Mouse (Mus musculus) layer of hippocampus, postnatal 25 days (tissue): ENCODE measurements around the gene Trp53. TPM values are rescaled to one million over a fixed set of nuclear protein-coding genes. Genes with fewer than 3 reads are reported as not detected.
"Not testable (repeated sequence)": the region's sequence is repeated elsewhere in the genome, so short reads cannot be mapped to it uniquely, and the experiment has no call there.

Source experiments
- DNase-seq, 2 experiments: peaks; one replicate each; pipeline ENCODE4 v3.0.0; 2022; ENCODE audit warnings: mixed read lengths in 2 of 2, low spot score in 1 of 2; ENCODE audit errors: extremely low spot score in 1 of 2
- total RNA-seq, 2 experiments: library from RNA; stranded (reverse); gene quantifications; 2 replicates each; pipeline ENCODE4 v1.2.3; 2021

The Trp53 gene
- total RNA-seq = 10 to 100 TPM; 24.3 to 29.8 TPM

- peak; percentile 48 to 65 for DNase-seq
Observed at GRCm38 (mm10) chr11:69580091-69580514, at the start of gene Trp53, which contains the start of gene Wrap53. Trp53 (plus strand) TSS chr11:69580359. Wrap53 (minus strand) TSS chr11:69580255.

- not testable (repeated sequence) for DNase-seq
Observed at GRCm38 (mm10) chr11:69530755-69531154, 49.4 kb upstream of the Trp53 start.

DNA sequence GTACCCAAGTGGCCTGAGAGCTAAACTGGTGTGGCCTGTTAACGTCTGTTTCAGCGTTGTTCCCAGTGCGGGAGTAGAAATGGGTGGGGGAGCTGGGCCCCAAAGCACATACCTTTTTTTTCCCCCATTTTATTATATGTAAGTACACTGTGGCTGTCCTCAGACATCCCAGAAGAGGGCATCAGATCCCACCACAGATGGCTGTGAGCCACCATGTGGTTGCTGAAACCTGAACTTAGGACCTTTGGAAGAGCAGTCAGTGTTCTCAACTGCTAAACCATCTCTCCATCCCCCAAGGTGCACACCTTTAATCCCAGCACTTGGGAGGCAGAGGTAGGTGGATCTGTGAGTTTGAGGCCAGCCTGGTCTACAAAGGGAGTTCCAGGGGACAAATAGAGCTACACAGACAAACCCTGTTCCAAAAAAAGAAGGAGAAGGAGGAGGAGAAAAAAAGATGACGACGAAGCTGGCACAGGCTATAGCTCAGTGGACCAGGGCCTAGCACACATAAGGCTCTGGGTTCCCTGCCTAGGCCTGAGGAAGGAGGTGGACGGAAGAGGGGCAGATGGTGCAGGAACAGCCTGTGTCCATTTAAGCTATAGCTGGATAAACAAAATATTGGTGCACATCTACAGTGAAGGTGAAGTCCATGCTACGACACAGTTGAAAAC is 47.5 kb upstream of the Trp53 start:
- no peak for DNase-seq

DNA sequence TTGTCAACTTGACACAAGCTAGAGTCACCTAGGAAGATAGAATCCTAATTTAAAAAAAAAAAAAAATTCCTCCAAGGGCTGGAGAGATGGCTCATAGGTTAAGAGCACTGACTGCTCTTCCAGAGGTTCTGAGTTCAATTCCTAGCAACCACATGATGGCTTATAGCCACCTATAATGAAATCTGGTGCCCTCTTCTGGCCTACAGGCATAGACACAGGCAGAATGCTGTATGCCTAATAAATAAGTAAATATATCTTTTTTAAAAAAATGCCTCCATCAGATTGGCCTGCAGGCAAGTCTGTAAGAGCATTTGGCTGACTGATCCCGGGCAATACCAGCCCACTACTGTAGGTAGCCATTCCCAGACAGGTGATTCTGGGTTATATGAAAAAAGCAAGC is 45.2 kb upstream of the Trp53 start:
- DNase-seq = no peak

DNA sequence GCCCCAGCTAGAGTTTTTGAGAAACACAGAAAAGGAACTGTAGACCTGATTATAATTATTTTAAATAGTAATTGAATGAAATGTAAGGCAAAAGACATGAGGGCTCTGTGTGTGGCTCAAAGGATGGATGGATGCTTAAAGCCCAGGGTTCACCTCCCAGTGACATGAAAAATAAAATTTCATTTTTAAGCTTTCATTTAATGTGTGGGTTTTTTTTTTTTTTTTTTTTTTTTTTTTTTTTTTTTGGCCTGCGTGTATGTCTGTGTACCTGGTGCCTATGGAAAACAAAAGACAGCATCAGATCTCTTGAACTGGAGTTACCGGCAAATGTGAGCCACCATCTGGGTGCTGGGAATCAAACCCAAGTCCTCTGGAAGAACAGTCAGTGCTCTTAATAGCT is 39.5 kb upstream of the Trp53 start:
- DNase-seq = no peak

DNA sequence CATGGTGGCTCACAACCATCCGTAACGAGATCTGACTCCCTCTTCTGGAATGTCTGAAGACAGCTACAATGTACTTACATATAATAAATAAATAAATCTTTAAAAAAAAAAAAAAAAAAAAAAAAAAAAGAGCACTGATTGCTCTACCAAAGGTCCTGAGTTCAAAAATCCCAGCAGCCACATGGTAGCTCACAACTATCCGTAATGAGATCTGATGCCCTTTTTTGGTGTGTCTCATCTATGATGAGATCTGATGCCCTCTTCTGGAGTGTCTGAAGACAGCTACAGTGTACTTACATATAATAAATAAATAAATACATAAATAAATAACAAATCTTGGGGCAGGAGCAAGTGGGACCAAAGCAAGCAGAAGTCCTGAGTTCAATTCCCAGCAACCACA is 38.4 kb upstream of the Trp53 start:
- DNase-seq = not testable (repeated sequence)

GRCm38 (mm10) chr11:69543598-69543997 is 36.6 kb upstream of the Trp53 start:
- DNase-seq = no peak

DNA sequence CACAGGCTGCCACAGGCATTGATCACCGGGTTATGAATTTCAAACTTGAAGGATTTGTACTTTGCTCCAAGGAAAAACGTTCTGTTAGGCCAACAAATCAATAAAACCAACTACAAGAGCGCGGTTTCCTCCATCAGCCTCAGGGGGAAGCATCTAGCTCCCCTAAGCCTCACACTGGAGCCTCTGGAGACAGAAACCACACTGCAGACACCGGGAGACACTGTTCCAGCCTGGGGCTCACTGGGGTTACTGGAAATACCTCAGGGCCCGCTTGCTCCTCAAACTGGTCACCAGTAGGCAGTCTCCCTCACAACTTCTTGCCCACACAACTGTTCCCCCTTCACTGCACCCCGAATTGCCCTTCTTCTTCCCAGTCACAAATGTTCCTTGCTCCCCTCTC is 34.2 kb upstream of the Trp53 start:
- DNase-seq = no peak

- peak; percentile 72 to 81 for DNase-seq
Observed at GRCm38 (mm10) chr11:69546423-69547053, 33.6 kb upstream of the Trp53 start.

- DNase-seq = peak in 1 of 2 experiments; percentile 57
Observed at GRCm38 (mm10) chr11:69547071-69547470, 33.1 kb upstream of the Trp53 start.

DNA sequence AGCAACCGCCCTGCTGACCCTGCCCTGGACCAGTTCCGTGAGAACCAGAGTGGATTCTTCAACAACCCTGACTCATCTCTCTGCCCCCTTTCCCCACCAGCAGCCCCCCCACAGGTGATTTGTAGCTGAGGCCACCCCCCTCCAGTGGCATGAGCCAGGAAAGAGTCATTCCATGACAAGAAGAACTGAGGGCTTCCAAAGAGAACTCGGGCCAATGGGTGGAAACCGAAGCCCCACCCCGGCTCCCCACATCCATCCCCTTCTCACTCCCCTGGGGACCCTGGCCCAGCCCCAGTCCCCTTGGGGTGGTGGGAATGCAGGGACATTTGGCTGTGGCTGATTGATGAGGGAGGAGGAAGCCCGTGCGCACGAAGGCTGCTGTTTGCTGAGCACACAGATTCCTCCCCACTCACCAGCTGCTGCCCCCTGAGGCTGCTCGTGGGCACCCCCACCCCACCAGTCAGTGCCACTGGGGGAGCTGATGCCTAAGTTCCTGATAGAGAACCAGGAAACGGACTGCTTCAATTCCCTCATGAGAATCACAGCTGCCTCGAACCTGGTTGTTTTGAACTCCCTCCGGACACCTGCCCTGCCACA is 31.0 kb upstream of the Trp53 start, which contains the start of gene Dnah2:
Dnah2 (minus strand) TSS at position 51 of the 597 bp plus-strand sequence.
- no peak for DNase-seq

DNA sequence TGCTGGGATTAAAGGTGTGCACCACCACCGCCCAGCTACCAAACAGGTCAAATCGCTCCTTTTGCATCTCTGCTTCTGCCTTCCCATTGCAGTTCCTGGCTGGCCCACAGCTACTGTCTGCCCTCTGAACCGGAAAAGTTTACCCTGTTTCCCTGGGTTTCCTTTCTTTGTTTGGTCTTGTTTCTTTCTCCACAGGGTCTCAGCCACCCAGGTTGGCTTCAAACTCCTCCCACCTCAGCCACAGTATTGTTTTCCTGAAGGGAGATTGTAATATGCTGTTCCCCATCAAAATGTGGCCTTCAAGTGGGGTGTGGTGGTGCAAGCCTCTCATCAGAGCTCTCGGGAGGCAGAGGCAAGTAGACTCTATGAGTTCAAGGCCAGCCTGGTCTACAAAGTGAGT is 28.8 kb upstream of the Trp53 start:
- DNase-seq = no peak

DNA sequence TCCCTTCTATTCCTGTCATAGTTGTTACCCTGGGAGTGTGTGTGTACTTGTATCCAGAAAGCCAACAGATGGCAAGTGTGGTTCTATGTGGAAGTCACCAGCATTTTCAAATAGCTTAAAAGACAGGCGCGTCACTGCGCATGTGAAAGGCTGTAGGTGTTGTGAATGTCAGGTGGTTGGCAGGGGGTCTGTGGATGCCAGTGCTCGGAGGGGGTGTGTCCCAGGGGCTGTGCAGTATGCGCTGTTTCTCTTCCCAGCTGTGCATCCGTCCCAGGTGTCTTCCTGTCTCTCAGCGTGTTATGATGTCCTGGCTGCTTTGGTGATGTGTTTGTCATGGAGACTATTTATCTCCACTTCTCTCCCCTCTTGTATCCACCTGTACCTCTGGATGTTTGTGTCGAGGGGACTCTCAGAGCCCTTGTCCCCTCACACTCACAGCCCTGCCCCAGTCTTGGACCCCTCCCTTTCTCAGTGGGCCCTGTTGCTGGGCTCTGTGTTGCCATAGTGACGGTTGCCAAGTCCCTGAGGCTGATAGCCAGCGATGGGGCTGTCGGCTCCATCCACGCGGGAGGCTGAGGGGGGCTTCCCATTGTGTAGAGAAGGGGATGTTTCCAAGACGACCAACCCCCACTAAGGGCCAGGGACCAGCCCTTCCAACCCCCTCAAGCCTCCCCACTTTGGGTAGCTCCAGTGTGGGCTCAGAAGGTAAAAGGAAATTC is 27.4 kb upstream of the Trp53 start:
- peak; percentile 47 to 65 for DNase-seq

GRCm38 (mm10) chr11:69553341-69553721 is 26.8 kb upstream of the Trp53 start:
- no peak for DNase-seq

- no peak for DNase-seq
Observed at GRCm38 (mm10) chr11:69554539-69555140, 25.5 kb upstream of the Trp53 start.

DNA sequence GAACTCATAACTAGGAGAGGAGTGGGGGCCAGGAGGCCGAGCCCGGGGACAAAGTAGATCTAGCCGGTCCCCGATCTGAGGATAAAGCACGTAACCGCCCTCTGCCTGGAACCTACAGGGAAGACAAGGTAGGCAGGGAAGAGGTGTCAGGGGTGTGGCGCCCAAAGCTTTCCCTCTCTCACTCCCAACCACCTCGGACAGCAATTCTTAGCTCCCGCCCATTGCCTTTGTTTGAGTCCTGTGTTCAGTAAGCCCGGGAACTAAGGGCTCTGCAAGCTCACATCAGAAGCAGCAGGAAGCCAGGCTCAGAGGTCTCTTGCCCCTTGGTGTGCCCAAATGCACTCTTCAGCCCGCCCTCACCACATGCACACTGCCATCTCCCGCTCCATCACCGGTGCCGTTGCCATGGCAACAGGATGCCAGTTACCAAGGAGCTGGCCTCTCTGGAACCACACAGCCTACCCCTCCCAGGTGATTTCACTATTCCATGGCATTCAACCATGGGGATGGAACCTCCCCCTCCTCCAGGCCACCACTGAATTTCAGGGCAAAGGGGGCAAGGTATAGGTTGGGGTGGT is 22.7 kb upstream of the Trp53 start:
- DNase-seq = peak in 1 of 2 experiments; percentile 51

DNA sequence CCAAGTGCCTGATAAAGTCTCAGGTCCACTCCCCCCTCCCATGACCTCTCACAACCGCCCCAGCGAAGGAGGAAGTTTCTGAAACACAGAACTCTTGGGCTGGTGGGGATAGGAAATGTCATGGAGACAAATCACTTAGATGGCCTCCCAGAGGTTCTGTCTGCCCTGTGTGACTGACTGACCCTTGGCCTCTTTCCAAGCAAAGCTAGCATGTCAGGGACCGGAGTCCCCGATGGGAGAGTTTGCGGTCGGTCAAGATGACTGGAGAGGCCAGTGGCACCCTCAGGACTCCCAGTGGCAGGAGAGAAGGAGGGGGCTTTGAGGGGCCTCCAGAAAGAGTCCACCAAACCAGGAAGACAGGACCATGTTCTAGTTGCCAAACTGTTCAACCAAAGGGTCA is 21.4 kb upstream of the Trp53 start:
- DNase-seq = no peak

- DNase-seq = no peak
Observed at GRCm38 (mm10) chr11:69559183-69559582, 21.0 kb upstream of the Trp53 start.

GRCm38 (mm10) chr11:69559851-69560765 is 20.1 kb upstream of the Trp53 start, which contains the start of gene Efnb3:
Efnb3 (minus strand) TSS chr11:69560205.
- DNase-seq = peak in 1 of 2 experiments; percentile 39
